ENCODE assay signal across 11 mouse cellular contexts in the genomic region with DNA sequence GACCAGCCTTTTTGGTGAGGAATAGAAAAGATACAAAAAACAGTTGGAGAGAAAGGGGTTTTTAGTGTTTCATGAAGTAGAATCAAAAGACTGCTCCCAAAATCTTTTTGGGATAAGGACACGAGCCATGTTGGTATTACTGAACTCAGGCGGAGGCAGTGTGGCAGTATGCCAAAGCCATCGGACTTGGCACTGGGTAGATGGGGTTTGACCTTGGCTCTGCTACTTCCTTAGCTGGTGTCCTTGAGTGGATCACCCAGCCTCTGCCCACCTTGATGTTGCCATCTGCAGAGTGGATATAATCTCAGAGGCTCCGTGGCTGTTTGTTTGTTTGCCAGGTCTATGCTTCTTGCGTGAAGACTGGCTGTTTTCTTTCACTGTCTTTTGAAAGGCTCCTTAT. TPM values are rescaled to one million over a fixed set of nuclear protein-coding genes. Genes with fewer than 3 reads are reported as not detected.
A peak's percentile ranks its signal among the peaks of the same experiment; 100 is the strongest.
DNase-seq lines count a peak whose midpoint lies in the region; ATAC-seq lines count a peak whose summit lies in the region.
"Had no signal": no experiment of that assay in that cellular context is flagged by ENCODE, and none has a peak within 500 bp of the region (broad histone marks: within the 10 kb centered on the region; RNA-seq: fewer than 3 reads in every experiment).

No protein-coding gene starts in this region.

- H3K9me3 ChIP-seq in kidney, embryonic 16.5 days (ENCODE audit: low read length) = no peaks in the 10 kb centered on the region
- no peaks in the 10 kb centered on the region for H3K9me3 ChIP-seq in embryonic facial prominence, embryonic 15.5 days (replicated peaks)
- H3K9me3 ChIP-seq: intestine, embryonic 15.5 days had no signal

- peaks cover 50% of the 10 kb centered on the region for H3K4me1 ChIP-seq in kidney, embryonic 16.5 days (ENCODE audit: insufficient read depth, low read length)
- peaks cover 76% of the 10 kb centered on the region for H3K4me1 ChIP-seq in embryonic facial prominence, embryonic 15.5 days

- no peak for ATAC-seq in kidney, embryonic 16.5 days (ENCODE audit: low FRiP score, low TSS enrichment)
- no peak for ATAC-seq in embryonic facial prominence, embryonic 15.5 days (ENCODE audit: insufficient number of reproducible peaks, low FRiP score, low TSS enrichment, low read depth)
- ATAC-seq: activated CD4-positive, CD25-positive, alpha-beta regulatory T cell, adult 4 months; intestine, embryonic 15.5 days had no signal

- no peak overlapping the region for H3K9ac ChIP-seq in kidney, embryonic 16.5 days (replicated peaks; ENCODE audit: low read length)
- H3K9ac ChIP-seq in embryonic facial prominence, embryonic 15.5 days = no peak overlapping the region
- H3K9ac ChIP-seq: intestine, embryonic 15.5 days; liver, embryonic 14.5 days had no signal

- H3K4me3 ChIP-seq in kidney, embryonic 16.5 days (ENCODE audit: low read length) = no peak overlapping the region
- H3K4me3 ChIP-seq in embryonic facial prominence, embryonic 15.5 days (replicated peaks) = no peak overlapping the region
- H3K4me3 ChIP-seq: intestine, embryonic 15.5 days had no signal

- H3K36me3 ChIP-seq in kidney, embryonic 16.5 days (ENCODE audit: insufficient read depth, low read length) = no peaks in the 10 kb centered on the region
- no peaks in the 10 kb centered on the region; the same call in 1 of the 2 replicates for H3K36me3 ChIP-seq in embryonic facial prominence, embryonic 15.5 days
- H3K36me3 ChIP-seq: intestine, embryonic 15.5 days had no signal

- H3K4me2 ChIP-seq in kidney, embryonic 16.5 days (replicated peaks; ENCODE audit: low read depth, low read length) = no peak overlapping the region
- no peak overlapping the region for H3K4me2 ChIP-seq in embryonic facial prominence, embryonic 15.5 days (replicated peaks)
- H3K4me2 ChIP-seq: intestine, embryonic 15.5 days had no signal

- 81% methylated on average over 5 of the region's 5 CpGs for WGBS in kidney, embryonic 16.5 days
- 59% methylated on average over 5 of the region's 5 CpGs for WGBS in embryonic facial prominence, embryonic 15.5 days

- no peak overlapping the region for H3K27ac ChIP-seq in kidney, embryonic 16.5 days (ENCODE audit: low read length)
- peak overlapping the region; percentile 49; the same call in 1 of the 2 replicates for H3K27ac ChIP-seq in embryonic facial prominence, embryonic 15.5 days (replicated peaks)
- H3K27ac ChIP-seq: intestine, embryonic 15.5 days; liver, embryonic 14.5 days had no signal

- peak; percentile 54 to 68 for DNase-seq in cerebellum, adult 18-20 months
- no peak for DNase-seq in cerebellum, adult 8-10 months
- peak; percentile 72 for DNase-seq in kidney, adult 18-20 months
- peak; percentile 84 to 92 for DNase-seq in adrenal gland, adult (ENCODE audit: inconsistent age in 2 of 2, low spot score in 1 of 2)
- no peak for DNase-seq in B cell, adult 2 months
- DNase-seq in T-cell, adult 2 months (ENCODE audit: low spot score) = no peak

- H3K27me3 ChIP-seq in kidney, embryonic 16.5 days (ENCODE audit: insufficient read depth, low read length) = no peaks in the 10 kb centered on the region
- no peaks in the 10 kb centered on the region for H3K27me3 ChIP-seq in embryonic facial prominence, embryonic 15.5 days
- H3K27me3 ChIP-seq: intestine, embryonic 15.5 days had no signal

RNA-seq across cellular contexts. Expression of gene Dnmt3a, which starts 11.8 kb away (rescaled TPM):
- 82.9 and 88.1 TPM in 2 replicates for polyA plus RNA-seq in kidney, embryonic 16.5 days (2015; fragmentation: Nextera tagmentation; extraction: Ambion mirVana)
- 114 and 135 TPM in 2 replicates for polyA plus RNA-seq in embryonic facial prominence, embryonic 15.5 days (2015; fragmentation: Nextera tagmentation; extraction: Ambion mirVana)

Comparison
In these comparisons a context has a peak if more than half of its experiments do, and no peak if none do; other contexts are left out.
1. DNase-seq: peak in cerebellum, adult 18-20 months (2 of 2), kidney, adult 18-20 months (single experiment) and adrenal gland, adult (2 of 2); none in cerebellum, adult 8-10 months (single experiment), B cell, adult 2 months (0 of 2) and T-cell, adult 2 months (single experiment).